Mouse (Mus musculus) heart, embryonic 14.5 days (tissue): Measurements from ENCODE around the gene Rragd. TPM values are rescaled to one million over a fixed set of nuclear protein-coding genes. Genes with fewer than 3 reads are reported as not detected.

Experiments
- polyA plus RNA-seq: library from polyadenylated mRNA; unstranded; fragments of >200 nt; fragmentation: Nextera tagmentation; extraction: Ambion mirVana; gene quantifications from 2 replicates; pipeline ENCODE4 v1.2.1, GENCODE M21; 2014

The Rragd gene
- polyA plus RNA-seq, 1 experiment from 2014 or later = 53.2 TPM

Other genes with a start within 250 kb of the Rragd start
- gene Lyrm2, start 182.8 kb upstream of the Rragd start, polyA plus RNA-seq = 137 and 144 TPM in 2 replicates
- 4.5 and 4.6 TPM in 2 replicates for gene Ankrd6, start 32.2 kb upstream of the Rragd start, polyA plus RNA-seq
- 30.2 and 32.2 TPM in 2 replicates for gene Ube2j1, start 48.4 kb downstream of the Rragd start, polyA plus RNA-seq
- gene Gabrr2, start 80.0 kb downstream of the Rragd start, polyA plus RNA-seq = 0.11 and 0.39 TPM in 2 replicates
- 0.08 and 0.16 TPM in 2 replicates for gene Gabrr1, start 149.5 kb downstream of the Rragd start, polyA plus RNA-seq
- 2.5 TPM in 2 replicates for gene Pm20d2, start 206.7 kb downstream of the Rragd start, polyA plus RNA-seq
- gene Srsf12, start 226.0 kb downstream of the Rragd start, polyA plus RNA-seq = 1.2 and 2.3 TPM in 2 replicates